Mouse (Mus musculus) large intestine, adult 2 months (tissue): Measurements from ENCODE around the gene Foxd4. TPM values are rescaled to one million over a fixed set of nuclear protein-coding genes. Genes with fewer than 3 reads are reported as not detected.
A peak's percentile ranks its signal among the peaks of the same experiment; 100 is the strongest.
"Not testable (repeated sequence)": the region's sequence is repeated elsewhere in the genome, so short reads cannot be mapped to it uniquely, and the experiment has no call there.

Source experiments
- DNase-seq: peaks from one replicate; pipeline ENCODE4 v3.0.0-alpha.2; 2012; ENCODE audit warnings: low read depth, low spot score
- WGBS: fragments of 180-500 bp; shearing (Covaris S2); methylation state at CpG from one replicate; pipeline ENCODE4 v1.1.7; 2018; 5-methylcytosine and 5-hydroxymethylcytosine counted together
- polyA plus RNA-seq: library from polyadenylated mRNA; depleted of rRNA; stranded (reverse); fragments of >200 nt; gene quantifications from 2 replicates; pipeline ENCODE4 v1.2.3, GENCODE M21; 2012; rRNA removed

The Foxd4 gene
- polyA plus RNA-seq, 1 experiment, result not detected

- 62% methylated on average over 4 of the region's 4 CpGs for WGBS
- DNase-seq, result no peak
These were observed 19.8 kb downstream of the Foxd4 start for GRCm38 (mm10) chr19:24881237-24881636.

- 68% methylated on average over 23 of the region's 26 CpGs for WGBS
- DNase-seq, result not testable (repeated sequence)
These were observed 25.7 kb downstream of the Foxd4 start, which contains the start of gene Gm10053 for GRCm38 (mm10) chr19:24875129-24875870. Gene Gm10053 (plus strand): TSS chr19:24875686.

- WGBS, result 33% methylated on average over 2 of the region's 2 CpGs
- DNase-seq, result no peak
These were observed 27.1 kb downstream of the Foxd4 start for GRCm38 (mm10) chr19:24873873-24874272.

GRCm38 (mm10) chr19:24871037-24871635 is 29.9 kb downstream of the Foxd4 start:
- DNase-seq, result peak; percentile 43
- WGBS, result 8% methylated on average over 18 of the region's 18 CpGs

GRCm38 (mm10) chr19:24865436-24865835 is 35.6 kb downstream of the Foxd4 start:
- DNase-seq, result no peak
- WGBS, result 85% methylated on average over 9 of the region's 9 CpGs

- DNase-seq, result no peak
- WGBS, result 3% methylated on average over 39 of the region's 39 CpGs
These were observed 39.2 kb downstream of the Foxd4 start, which contains the start of gene Pgm5 for GRCm38 (mm10) chr19:24861612-24862451. Gene Pgm5 (minus strand): TSS chr19:24861855.

- DNase-seq, result no peak
- WGBS, result 16% methylated on average over 13 of the region's 13 CpGs
These were observed 39.8 kb downstream of the Foxd4 start for GRCm38 (mm10) chr19:24861276-24861611.

- DNase-seq, result no peak
- WGBS, result 60% methylated on average over 21 of the region's 21 CpGs
These were observed 49.3 kb downstream of the Foxd4 start for GRCm38 (mm10) chr19:24851456-24852315.

Other genes starting within 250 kb of the Foxd4 start
- 10.9 and 11.6 TPM in 2 replicates for gene Tmem252, start 227.2 kb downstream of the Foxd4 start, polyA plus RNA-seq
- 36.3 and 40.2 TPM in 2 replicates for gene Pgm5, start 39.3 kb downstream of the Foxd4 start, polyA plus RNA-seq
- gene Gm10053, start 25.5 kb downstream of the Foxd4 start, polyA plus RNA-seq, result 57.5 and 59.1 TPM in 2 replicates
- gene Cbwd1, start 60.4 kb upstream of the Foxd4 start, polyA plus RNA-seq, result 1.3 and 1.6 TPM in 2 replicates
- gene Dock8, start 98.3 kb upstream of the Foxd4 start, polyA plus RNA-seq, result 5.8 and 14.0 TPM in 2 replicates